Comparison of ENCODE assay signal across 18 mouse cellular contexts in genomic region chr2:34911871-34912270, GRCm38 (mm10). TPM values are rescaled to one million over a fixed set of nuclear protein-coding genes. Genes with fewer than 3 reads are reported as not detected.
"Had no signal": no experiment of that assay in that cellular context is flagged by ENCODE, and none has a peak within 500 bp of the region (broad histone marks: within the 10 kb centered on the region; RNA-seq: fewer than 3 reads in every experiment).

No protein-coding gene starts in this region.

- H3K9me3 ChIP-seq: midbrain, embryonic 10.5 days; midbrain, embryonic 13.5 days; neural tube, embryonic 13.5 days; neural tube, embryonic 15.5 days had no signal

- H3K4me3 ChIP-seq: midbrain, embryonic 13.5 days; myocyte; neural tube, embryonic 13.5 days had no signal

- ATAC-seq: midbrain, embryonic 16.5 days had no signal

- H3K9ac ChIP-seq: lung, embryonic 14.5 days; midbrain, embryonic 13.5 days; neural tube, embryonic 13.5 days; neural tube, embryonic 15.5 days had no signal

- H3K36me3 ChIP-seq: midbrain, embryonic 10.5 days; midbrain, embryonic 13.5 days; neural tube, embryonic 13.5 days; neural tube, embryonic 15.5 days had no signal

- DNase-seq: lung, adult 18-20 months; lung, embryonic 14.5 days; lung, postnatal 10 days; lung, postnatal 4 days; retina, postnatal 1 day; right cerebral cortex, adult 18-20 months; right cerebral cortex, postnatal 25 days; right cerebral cortex, postnatal 4 days; spleen, adult 18-20 months had no signal

- H3K27ac ChIP-seq: midbrain, embryonic 10.5 days; midbrain, embryonic 13.5 days; neural tube, embryonic 13.5 days; neural tube, embryonic 15.5 days had no signal

RNA-seq across cellular contexts. Expression of gene Cutal, which starts 37.7 kb away (rescaled TPM):
- total RNA-seq: megakaryocyte, adult 5-6 weeks; megakaryocyte-erythroid progenitor cell, adult 5-6 weeks had no signal
- polyA plus RNA-seq: myocyte; neural tube, embryonic 11.5 days had no signal

RNA-seq across cellular contexts. Expression of gene Traf1, which starts 49.7 kb away (rescaled TPM):
- polyA plus RNA-seq: neural tube, embryonic 11.5 days had no signal
